Mouse (Mus musculus): ENCODE measurements at regions not wholly inside any gene's neighbourhood (a gene's known extent, or its start where the extent isn't known, plus 50 kb on each side); places are given as distances from the start of the nearest gene placed in this dataset.

DNA sequence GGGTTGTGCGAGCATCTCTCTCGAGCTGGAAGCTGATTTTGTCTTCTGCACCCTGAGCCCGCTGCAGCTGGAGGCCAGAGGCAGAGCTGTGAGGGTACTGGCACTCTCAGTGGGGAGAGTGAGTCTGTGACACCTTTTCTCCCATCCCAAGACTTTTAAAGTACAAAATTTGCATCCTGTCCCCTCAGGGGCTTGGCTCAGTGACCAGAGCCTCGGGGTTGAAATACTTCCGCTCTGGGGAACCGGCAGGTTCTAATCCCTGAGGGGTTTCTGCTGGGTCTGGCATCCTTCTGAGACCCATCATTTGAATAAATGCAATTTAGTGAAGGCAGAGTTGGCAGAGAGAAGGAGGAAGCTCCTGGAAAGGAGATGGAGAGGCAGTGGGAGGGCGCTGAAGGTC, 340.5 kb upstream of the Smim15 start:
- DNase-seq (ENCODE audit: low spot score in 2 of 2): no peak

DNA sequence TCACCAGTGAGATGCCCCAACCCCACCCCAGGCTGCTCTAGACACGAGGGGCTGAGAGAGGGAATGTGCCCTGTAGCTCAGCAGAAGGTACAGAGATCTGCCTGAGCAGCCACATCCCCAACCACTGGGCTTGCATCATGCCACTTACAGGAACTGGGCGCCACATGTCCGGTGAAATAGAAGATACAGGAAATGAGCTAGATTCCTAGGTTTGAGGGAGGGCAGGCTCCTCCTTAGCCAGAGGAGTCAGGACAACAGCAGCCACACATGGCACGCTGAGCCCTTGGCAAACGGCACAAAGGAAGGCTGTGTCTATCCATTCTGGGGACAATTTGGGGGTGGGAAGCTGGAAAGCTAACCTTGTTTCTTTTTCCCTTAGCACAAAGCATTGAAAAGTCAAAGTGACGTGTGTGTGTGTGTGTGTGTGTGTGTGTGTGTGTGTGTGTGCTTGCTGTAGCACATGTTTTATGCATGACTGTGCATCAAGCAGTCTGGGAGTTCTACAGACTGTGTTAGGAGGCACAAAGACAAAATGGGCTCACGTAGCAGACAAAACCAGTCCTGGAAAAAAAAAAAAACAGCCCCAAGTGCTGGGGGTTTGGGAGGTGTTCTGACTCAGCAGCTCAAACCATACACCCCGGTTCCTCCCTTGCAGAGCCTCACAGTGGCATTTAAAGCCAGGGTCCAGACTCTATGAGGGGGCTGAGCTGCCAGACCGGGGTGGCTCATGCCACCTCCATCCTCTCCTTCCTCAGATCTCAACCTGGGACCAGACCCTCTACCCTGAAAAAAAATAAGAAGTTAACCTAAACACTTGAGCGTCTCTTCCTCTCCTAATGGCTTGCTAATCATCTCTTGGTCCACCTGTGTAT, 343.7 kb upstream of the Smim15 start:
- DNase-seq (ENCODE audit: low spot score in 2 of 2): peak; percentile 24 to 25

DNA sequence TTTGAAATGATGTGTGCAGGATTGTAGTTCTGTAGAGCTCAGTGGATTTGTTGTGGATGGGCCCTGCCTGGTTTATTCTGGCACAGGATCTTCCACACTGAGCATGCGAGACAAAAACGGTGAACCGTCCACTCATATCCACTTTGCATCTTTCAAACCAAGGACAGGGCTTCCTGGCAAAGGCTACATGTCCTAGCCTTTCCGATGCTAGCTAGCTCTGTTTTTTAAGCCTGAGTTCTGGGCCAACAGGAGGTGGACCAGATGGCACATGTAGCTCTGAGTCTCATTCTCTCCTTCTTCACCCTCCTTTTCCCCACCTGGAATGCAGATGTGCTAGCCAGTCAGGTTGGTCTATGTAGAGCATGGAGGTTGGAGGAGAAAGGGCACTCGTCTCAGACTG, 345.0 kb upstream of the Smim15 start:
- DNase-seq (ENCODE audit: low spot score in 2 of 2): no peak

DNA sequence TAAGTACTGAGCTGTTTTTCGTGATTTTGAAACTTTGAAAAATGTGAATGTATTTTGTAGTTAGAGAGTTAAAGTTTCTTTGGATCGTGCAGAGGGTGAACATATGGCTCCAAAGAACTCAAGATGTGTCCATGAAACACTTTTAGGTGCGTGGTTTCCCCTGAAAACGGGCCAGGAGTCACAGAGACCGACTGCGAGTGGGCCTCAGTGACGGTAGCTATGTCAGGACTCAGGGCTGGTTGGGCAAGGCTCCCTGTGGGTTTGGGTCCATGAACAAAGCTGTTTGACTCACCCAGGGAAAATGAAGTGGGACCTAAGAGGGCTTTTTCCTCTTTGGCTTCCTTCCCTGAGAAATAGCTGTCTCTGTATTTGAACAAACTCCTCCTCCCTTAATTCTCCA, 345.9 kb upstream of the Smim15 start:
- DNase-seq (ENCODE audit: low spot score in 2 of 2): peak; percentile 15 to 33

DNA sequence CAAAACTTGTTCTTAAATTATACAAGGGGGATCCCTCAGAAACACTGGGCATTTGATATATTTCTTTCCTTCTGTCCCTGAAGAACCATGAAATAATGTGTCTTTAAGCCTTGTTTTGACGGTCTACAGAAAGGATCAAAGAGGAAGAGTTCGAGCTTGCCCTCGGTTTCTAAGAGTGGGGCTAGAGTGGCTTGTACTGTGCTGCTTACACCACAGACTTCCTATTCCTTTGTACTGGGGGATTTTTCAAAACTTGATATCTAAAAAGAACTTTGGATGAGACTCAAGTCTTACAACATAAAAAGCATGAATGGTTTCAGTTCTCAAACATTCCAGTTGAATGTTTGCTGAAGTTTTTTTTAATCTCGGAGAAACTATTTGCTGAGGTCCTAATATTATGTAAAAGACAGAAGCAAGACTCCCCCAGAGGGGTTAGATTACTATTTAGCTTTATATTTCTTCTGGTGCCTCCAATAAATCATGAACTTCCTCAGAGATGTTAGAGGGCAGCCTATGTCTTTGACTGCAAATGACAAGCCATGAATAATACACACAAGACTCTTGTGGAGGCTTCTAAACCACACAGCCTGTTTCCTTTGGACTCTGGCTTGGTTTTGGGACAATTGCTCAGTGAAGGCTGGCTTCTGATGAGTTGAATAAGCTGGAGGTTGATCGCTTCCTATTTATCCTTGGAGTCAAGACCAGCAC, 352.0 kb upstream of the Smim15 start:
- DNase-seq (ENCODE audit: low spot score in 2 of 2): no peak

DNA sequence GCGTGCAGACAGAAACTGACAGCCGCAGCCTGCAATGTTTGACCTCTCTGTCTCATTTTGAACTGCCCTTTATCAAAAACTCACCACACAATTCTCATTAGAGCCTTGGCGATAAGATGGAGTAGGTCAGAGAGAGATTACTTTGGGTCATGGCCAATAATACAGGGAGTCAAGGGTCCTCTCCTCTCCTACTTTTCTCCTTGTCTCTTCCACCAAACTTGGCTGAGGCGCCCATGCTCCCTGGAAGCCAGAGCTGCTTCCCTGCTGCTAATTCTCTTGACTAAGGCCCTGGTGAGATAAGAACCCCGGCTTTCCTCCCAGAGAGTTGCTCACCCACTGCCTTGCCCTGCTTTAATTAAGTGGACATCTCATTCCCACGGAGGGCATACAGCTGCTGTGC, 355.3 kb upstream of the Smim15 start:
- DNase-seq (ENCODE audit: low spot score in 2 of 2): no peak

DNA sequence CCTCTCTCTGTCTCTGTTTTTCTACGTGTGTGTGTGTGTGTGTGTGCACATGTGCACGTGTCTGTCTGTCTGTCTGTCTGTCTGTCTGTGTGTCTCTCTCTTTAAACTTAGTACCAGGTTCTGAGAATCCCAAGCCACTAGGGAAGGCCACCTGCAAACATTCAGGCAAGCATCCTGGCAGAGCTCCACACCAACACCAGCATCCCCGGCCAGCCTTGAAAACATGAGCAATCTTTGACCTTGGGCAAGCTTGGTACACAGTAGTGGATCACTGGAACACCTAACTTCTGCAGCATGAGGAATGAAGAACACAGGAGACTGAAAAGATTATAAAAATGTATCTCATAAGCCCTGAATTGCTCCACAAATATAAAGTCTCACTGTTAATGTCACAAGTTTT, 359.0 kb upstream of the Smim15 start:
- DNase-seq (ENCODE audit: low spot score in 2 of 2): no peak

DNA sequence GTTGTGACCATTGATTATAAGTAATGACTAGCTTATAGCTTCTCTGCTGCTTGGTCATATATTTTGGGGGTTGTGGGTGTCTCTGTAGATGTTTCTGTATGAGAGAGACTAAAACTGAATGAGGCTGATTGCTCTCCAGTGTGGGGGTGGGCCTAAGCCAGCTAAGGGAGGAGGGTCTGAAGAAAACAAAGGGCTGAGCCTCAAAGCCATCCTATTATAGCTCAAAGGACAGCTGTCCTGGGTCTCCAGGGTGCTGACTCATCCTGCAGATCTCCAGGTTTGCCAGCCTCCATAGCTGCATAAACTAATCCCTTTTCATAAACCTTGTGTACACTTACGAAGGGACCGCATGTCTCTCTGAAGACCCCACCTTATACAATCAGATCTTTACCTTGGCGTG, 360.3 kb upstream of the Smim15 start:
- no peak for DNase-seq (ENCODE audit: low spot score in 2 of 2)

DNA sequence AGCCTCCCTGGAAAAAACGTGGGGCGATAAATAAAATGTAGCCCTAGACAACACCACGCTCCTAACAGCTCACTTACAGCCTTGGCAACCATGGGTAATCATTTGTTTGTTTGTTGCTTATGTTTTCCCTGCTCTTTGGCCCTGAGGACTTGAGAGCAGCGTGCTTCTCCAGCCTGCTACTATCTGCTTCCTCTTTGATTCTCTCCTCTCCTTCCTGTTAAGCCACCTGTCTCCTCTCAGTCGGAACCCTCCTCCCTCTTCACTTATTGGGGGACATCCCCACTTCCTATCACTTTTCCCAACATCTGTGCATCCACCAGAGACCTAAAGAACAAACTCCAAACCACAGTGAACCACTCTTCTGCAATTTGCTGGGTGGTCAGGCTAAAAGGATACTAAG, 362.5 kb upstream of the Smim15 start:
- DNase-seq (ENCODE audit: low spot score in 2 of 2): no peak

DNA sequence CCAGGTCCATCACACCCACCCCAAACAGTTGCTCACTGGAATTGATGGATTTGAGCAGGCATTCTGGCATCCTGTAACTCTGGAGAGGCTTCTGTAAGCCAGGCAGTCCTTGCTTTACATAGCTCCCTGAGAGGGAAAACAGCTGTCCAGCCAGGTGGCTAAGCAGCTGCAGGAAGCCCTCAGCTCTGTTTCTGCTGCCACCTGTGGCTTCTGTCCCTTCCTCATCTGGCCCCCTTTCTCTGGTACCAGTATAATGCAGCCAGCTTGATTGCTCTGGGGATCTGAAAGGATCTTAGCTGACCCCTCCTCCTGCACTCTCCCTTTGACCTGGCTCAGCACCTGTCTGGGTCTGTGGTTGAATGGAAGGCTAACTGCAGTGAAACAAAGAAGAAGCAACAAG, 365.4 kb upstream of the Smim15 start:
- DNase-seq (ENCODE audit: low spot score in 2 of 2): no peak

DNA sequence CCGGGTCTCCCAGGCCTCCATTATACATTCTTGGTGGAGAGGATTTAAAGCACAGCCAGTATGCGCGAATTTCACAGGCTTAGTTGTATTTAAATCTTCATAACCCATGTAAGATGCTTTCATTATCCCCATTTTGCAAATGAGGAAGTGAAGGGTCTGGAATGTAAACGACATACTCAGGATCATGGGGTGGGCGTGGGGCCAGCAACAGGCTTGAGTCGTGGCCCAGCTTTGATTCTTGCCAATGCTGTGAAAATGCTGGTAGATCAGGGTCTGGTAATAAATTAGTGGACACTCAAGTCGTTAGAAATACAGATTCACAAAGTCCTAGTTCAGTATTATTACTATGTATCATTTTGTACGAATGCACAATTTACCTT, 367.2 kb upstream of the Smim15 start:
- DNase-seq (ENCODE audit: low spot score in 2 of 2): no peak

DNA sequence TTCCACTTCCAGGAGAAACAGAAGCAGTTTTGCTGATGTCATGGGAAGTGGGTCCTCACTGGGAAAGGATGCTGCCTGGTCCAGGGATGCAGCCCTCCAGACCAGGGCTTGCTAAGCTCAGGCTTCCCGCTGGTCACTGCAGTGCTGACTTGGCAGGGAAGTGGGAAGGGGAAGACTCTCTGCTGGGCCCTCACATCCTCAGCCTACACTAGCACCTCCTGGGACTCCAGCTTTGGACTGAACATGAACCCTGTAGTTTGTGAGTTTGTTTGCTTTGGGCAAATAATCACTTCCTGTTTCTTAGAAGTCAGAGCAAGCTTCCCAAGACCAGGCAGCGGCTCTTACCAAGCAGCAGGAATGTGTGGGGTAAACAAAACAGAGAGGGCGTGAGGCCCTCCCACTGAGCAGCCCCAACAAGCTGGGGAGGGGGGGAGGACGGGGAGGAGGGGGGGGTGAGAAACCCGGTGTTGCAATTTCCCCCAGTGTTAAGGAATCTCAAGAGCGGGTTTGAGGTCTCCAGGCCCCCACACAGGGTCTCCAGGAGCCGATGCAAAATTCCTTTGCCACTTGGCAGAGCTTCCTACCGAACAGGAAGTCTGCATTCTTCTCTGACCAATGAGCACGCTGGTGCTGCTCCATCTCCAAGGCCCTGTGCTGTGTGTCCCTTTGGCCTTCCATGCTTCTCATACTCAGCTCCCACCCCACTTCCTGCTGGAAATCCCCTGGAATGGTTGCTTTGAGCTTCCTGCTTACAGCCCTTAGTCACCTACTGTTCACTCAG, 367.7 kb upstream of the Smim15 start:
- no peak for DNase-seq (ENCODE audit: low spot score in 2 of 2)

DNA sequence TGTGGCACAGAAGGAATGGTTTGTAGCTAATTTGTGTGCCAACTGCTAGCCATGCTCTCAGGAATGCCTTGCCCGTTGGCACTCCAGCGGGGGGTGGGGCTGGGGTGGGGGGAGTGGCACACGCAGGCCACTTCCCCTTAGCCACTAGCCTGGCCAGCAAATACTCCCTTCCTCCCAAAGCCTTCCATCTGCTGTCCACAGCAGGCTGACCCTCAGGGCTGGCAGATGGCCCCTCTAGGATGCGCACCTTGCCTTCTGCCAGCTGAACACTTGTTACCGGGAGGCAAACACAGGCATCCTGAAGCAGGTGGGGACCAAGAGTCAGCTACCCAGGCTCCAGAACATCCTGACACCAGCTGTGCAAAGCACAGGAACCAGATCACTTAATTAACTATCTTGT, 372.1 kb upstream of the Smim15 start:
- no peak for DNase-seq (ENCODE audit: low spot score in 2 of 2)

DNA sequence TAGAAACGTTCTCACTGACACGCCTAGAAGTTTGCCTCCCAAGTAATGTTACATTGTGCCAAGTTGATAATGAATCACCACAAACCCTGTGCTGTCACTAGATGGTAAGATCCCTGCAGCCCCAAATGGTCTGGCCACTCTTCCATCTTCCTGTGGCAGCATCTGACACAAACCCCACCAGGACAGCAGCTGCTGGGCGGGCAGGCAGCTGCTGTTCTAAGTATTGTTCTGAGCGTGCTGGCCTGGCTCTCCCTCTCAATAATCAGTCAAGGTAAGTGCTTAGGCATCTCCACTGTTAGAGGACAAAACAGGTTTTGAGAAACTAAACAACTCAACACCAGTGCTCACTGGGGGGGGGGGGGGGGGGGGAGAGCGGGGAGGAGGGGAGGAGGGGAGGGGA, 375.7 kb upstream of the Smim15 start:
- DNase-seq (ENCODE audit: low spot score in 2 of 2): no peak

DNA sequence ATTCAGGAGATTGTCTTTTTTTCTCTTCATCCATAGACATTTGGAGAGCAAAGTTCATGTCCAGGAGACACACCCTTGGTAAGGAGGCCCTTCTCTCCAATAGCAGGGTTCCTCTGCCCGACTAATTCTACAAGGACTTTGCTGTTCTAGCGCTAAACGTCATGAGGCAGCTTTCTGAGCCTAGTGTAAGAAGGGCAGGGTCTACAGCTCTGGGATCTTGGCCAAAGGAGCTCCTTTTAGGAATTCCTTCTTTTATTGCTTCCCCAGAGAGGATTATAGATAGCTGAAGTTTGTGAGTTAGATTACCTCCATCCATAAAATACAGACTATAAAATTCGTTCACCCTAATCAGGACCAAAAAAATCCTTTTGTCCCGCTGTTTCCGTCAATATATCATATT, 378.5 kb upstream of the Smim15 start:
- no peak for DNase-seq (ENCODE audit: low spot score in 2 of 2)

DNA sequence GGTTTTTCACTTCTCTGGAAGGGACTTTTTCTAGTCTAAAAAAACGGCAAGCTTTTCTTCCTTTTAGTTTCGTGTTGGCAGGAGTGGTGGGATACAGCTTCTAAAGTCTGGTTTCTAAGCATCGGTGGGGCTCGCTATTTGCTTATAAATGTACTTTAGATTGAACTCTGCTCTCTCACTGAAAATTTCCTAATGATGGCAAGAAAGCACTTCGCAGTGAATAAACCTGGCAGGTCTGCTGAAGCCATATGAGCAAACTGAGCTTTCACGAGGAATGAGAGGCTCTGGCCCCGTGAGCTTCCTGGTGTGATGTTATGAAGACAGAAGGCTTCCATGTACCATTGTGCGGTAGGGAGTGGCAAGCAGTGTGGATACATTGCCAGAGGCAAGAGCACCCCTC, 380.0 kb upstream of the Smim15 start:
- DNase-seq (ENCODE audit: low spot score in 2 of 2): no peak

DNA sequence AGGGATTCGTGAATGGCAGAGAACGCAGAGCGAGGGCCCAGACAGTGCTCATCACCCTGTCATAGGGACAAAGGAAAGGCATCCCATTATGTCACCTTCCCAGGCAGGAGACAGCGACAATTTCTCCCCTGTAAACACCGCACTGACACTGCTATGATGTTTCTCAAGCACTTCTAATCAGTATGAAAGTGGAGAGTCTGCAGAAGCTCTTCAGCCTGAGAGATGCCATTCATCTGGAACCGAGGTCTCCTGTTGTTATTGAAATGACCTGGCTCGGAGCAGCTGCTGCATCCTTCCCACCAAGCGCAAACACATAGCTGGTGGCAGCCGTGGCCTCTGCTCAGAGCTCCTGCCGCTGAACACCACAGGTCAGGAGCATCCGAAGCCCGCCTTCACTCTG, 380.5 kb upstream of the Smim15 start:
- DNase-seq (ENCODE audit: low spot score in 2 of 2): no peak

DNA sequence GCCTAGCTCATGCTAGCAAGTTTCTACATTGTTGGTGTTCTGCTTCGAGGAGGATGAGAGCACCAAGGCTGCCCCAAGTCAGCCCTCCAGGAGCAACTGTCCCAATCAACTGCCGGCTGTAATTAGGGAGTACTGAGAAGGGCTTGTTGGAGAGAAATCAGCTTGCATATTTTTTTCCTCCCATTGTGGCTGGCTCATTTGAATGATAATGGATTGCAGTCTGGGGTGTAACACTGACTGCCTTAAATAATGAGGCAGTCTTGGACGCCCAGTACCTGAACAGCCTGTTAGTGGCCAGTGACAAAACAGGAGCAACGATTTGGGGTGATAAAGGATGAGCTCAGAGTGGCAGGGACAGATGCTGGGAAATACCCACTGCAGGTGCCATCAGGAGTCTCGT, 382.8 kb upstream of the Smim15 start:
- no peak for DNase-seq (ENCODE audit: low spot score in 2 of 2)

DNA sequence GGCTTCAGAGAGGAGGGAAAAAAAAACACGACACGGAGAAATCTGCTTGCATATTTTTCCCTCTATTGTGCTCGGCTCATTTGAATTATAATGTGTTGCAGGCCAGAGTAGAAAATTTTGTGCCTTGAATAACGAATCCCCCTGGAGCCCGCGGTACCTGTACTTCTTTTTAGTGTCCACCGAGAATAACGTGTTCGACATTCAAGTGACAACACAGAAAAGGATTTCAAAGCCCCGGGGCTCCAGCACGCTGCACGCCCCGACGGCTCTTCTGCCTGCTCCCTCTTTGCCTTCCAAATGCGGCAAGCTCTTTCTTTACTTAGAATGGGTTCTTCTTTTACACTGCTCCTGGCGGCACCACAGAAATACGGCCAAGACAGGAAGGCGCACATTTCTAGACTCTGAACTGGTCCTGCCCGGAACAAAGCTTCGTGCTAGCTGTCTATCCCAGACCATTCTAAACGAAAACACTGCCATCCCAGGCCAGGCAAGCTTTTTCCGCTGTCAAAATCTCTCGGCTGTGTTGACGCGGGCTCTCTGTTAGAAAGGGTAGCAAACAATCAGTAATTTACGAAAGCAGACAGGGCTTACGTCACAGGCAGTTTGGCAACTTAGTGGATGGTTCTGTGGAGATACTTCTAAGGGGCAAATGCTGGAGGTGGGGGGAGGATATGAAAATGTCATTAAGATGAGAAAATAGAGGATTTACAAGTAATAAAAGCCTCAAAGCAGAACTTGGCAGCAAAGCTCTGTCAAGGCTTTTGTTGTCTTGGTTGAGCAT, 398.2 kb upstream of the Smim15 start:
- DNase-seq (ENCODE audit: low spot score in 2 of 2): peak; percentile 11 to 33

DNA sequence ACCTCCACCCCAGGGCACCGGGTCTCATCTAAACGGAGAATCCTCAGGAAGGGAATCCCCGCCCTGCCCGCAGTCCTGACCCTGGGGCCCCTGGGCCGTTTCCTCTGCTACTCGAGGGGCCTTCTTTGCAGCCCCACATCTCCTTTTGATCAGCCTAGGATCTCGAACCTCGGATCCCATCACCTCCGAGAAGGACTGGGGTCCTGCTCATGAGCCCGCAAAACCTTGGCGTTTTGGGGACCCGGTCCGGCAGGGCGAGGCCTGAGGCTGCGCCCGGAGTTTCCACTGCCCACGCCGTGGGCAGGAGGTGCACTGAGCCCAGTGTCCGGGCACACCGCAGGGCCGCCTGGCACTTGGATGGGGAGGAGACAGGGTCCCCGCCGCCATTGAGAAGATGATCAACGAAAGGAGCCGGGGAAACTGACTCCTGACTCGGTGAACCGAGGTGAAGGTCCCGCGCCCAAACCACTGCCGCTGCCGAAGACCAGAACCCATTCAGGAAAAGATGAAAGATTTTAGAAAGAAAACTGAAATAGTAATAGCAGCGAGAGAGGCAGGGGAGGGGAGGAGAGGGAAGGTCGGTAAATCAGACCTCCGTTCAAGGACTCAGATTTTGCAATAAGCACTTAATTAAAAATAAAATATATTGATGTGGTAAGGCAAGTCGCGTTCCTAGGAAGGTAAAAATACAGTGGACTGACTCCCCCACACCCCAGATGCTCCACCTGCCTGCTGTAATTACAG, 399.0 kb upstream of the Smim15 start:
- no peak for DNase-seq (ENCODE audit: low spot score in 2 of 2)

DNA sequence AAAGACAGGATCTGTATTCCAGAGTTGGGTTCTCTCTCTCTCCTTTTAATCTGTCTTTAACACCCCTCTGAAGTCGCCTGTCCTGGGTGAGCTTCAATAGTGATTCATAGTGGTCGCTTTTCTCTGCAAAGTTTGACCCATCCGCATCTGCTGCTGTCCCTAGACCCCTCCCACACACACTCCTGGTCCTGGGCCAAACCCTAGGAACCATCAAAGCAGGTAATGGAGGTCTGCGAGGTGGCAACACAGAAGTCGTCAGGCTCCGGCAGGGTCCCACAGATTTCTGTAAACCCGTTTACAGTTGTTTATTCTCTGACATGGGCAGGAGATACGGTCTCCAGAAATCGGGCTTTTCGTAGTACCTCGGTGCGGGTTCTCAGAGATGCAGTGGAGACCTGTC, 399.5 kb upstream of the Smim15 start:
- no peak for DNase-seq (ENCODE audit: low spot score in 2 of 2)
